Mouse (Mus musculus): Measurements from ENCODE around the gene BC049715.
"Not testable (repeated sequence)": the region's sequence is repeated elsewhere in the genome, so short reads cannot be mapped to it uniquely, and the experiment has no call there.

Gene BC049715

DNA sequence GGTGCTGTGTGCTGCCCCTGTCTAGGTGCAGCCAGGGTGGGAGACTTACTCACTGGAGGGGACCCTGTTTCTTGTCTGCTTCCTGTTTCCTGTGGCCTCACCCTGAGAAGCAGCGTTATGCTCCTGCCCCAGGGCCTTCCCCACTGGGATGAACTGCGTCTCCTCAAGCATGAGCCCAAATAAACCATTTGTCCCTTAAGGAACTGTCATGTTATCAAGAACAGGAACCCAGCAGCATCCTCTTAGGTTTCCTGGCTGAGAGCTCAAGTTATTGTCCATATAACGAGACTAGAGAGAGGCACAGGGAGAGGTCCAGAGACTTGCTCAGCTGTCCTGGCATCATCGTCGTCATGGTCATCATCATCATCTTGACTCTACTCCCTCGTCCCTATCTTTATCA, 22.8 kb downstream of the BC049715 start:
- DNase-seq (ENCODE audit: low read depth, low spot score), result no peak

GRCm38 (mm10) chr6:136852348-136852747, 24.9 kb downstream of the BC049715 start:
- no peak for DNase-seq (ENCODE audit: low read depth, low spot score)

- no peak for DNase-seq (ENCODE audit: low read depth, low spot score)
Measured at GRCm38 (mm10) chr6:136852762-136853161, 25.3 kb downstream of the BC049715 start.

GRCm38 (mm10) chr6:136854361-136854781, 26.9 kb downstream of the BC049715 start:
- DNase-seq (ENCODE audit: low read depth, low spot score), result no peak

GRCm38 (mm10) chr6:136855183-136855582, 27.8 kb downstream of the BC049715 start:
- no peak for DNase-seq (ENCODE audit: low read depth, low spot score)

DNA sequence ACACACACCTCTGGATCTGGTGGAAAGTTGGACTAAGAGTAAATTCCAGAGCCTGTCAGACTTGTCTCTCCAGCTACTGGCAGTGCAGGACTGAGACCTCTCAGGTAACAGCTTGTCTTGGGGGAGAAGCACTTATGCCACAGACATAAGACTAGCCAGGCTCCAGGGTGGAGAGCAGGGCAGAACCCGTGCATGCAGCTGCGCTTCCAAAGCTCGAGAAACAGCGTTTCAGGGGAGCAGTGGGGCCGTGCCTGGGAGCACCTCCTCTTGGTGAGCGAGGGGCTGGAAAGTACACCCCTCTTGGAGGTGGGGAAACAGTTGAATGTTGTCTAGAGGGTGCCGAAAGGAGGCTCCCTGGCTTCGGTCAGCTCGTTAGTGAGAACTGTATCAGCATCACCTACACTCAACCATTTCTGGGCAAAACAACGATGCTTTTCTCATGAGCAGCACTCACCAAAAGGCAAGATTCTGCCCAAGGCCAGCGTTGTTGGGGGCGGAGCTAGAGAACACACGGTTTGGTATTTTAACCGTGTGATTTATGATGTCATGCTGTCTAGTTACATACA, 28.7 kb downstream of the BC049715 start:
- no peak for DNase-seq (ENCODE audit: low read depth, low spot score)

DNA sequence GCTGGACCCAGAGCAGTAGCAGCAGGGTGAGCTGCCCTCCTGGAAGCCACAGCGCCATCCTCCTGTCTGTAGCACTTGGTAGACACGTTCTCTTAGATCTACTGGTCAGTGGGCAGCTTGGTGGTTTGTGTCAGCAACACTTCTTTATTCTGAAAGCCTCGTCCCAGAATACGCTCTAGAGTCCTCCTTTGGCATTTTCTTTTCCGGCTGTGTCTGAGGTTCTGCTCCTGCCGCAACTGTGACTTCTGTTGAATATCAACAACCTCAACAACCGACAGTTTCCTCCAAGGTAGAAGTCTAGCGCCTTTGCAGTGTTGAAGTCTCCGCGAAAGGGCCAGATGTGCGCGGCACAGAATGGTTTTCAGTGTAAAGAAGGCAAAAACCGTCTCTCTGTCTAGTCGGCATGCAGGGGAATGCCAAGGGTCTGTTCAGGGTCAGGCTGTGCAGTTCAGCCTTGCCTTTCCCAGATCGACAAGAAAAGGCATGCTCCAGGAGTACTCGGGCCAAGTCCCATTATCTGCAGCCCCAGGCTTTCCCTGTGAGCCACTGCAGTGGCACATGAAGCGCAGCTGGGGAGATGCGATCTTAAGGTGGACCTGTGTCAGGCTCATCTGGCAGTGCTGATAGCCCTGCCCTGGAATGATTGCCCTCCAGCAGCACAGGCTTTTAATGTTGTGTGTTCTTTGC, 29.9 kb downstream of the BC049715 start, which contains the start of gene Art4:
Art4 (minus strand) TSS at position 548 of the 687 bp plus-strand sequence.
- no peak for DNase-seq (ENCODE audit: low read depth, low spot score)

DNA sequence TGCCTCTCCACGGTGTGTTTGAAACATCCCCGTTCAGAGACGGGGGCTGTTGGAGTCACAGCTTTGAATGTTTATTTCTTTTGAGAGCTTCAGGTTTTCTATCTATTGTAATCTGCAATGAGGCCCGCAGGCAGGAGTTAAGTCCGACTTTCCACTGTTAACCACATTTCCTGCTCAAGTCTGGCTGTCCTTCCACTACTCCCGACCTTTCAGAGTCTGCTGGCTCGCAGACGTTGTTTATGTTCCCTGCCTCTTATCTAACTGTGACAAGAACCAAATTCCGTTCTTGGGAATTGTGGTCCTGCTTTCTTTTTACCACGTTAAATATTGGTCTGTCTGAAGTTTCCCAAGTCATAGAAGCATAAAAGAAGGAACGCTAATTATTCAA, 30.4 kb downstream of the BC049715 start:
- no peak for DNase-seq (ENCODE audit: low read depth, low spot score)

GRCm38 (mm10) chr6:136858420-136858819, 31.0 kb downstream of the BC049715 start:
- no peak for DNase-seq (ENCODE audit: low read depth, low spot score)

- DNase-seq (ENCODE audit: low read depth, low spot score), result no peak
Measured at GRCm38 (mm10) chr6:136861020-136861419, 33.6 kb downstream of the BC049715 start.

- DNase-seq (ENCODE audit: low read depth, low spot score), result no peak
Measured at GRCm38 (mm10) chr6:136865360-136865759, 37.9 kb downstream of the BC049715 start.

- DNase-seq (ENCODE audit: low read depth, low spot score), result no peak
Measured at GRCm38 (mm10) chr6:136866150-136866549, 38.7 kb downstream of the BC049715 start.

GRCm38 (mm10) chr6:136868921-136869320, 41.5 kb downstream of the BC049715 start:
- DNase-seq (ENCODE audit: low read depth, low spot score), result no peak

- no peak for DNase-seq (ENCODE audit: low read depth, low spot score)
Measured at GRCm38 (mm10) chr6:136874599-136874998, 47.2 kb downstream of the BC049715 start.

DNA sequence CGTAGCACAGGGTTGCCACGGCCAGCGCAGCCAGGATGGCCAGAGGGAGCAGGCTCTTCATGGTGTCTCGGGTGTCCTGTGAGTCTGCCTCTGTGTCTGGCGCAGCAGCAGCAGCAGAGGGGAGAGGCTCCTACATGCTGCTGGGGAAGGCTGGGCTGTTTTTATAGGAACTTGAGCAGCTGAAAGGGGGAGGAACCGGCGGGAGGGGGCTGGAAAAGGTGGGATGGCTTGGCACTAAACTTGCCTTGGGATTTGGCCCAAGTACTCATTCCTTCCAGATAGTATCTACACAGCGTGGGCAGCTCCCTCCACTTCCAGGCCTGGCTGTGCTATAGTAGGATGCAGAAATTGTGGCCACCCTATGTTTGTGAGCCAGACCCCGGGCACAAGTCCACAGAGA, 48.2 kb downstream of the BC049715 start, which contains the start of gene Mgp:
Mgp (minus strand) TSS at position 154 of the 400 bp plus-strand sequence.
- DNase-seq (ENCODE audit: low read depth, low spot score), result peak; percentile 48

DNA sequence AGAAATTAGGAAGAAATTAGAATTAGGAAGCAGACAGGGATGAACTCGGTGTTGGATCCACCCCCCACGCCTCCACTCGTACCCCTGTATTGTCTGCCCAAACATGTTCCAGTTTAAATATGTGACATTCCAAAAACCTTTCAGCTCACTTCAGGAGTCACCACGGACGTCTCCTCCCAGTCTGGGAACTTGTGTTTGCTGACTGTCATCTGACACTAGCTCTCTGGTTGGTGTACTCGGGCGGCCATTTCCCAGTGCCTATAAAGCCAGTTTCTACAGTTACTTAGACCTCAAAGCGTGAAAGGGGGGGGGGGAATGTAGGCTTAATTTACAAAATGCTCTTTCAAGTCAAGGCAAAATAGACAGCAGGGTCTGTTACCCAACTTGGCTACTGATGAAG, 54.3 kb downstream of the BC049715 start:
- DNase-seq (ENCODE audit: low read depth, low spot score), result no peak

DNA sequence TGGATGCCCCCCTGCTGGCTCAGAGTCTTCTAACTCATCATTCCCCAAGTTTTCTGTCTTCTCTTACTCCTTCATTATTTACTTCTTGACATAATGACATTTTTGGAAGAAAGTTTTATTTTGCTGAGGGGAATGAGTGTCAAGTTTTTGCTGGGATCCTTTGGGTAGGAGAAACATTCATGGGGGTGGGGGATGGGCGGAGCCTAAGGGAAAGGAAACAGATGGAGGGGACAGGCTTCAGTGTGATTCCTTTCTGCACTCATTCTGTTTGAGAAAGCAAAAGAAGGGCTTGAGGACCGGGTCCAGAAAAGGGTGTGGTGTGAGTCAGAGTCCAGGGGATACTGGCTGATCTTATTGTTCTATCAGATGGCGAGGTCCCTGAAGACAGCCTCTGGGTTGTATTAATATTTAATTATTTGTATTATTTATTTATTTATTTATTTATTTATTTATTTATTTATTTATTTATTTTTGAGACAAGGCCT, 56.0 kb downstream of the BC049715 start:
- no peak for DNase-seq (ENCODE audit: low read depth, low spot score)

- DNase-seq (ENCODE audit: low read depth, low spot score), result no peak
Measured at GRCm38 (mm10) chr6:136883961-136884360, 56.5 kb downstream of the BC049715 start.

GRCm38 (mm10) chr6:136884766-136885165, 57.3 kb downstream of the BC049715 start:
- DNase-seq (ENCODE audit: low read depth, low spot score), result not testable (repeated sequence)

DNA sequence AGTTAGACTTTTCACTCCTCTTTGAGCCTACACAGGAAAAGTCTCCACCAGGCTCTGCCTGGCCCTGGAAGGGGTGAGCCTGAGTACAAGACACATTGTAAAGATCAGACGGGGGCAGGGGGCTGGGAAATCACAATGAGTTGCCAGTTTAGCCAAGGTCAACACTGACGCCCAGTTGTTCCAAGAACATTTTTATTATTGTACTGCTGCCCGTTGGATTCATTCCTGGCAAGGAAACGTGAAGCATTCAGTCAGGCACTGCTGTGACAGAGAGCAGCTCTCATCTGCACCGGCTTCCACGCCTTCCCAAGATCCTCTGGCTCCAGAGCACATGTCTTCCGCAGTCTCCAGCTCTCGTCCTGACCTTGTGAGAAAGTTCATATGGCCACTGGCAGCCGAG, 60.4 kb downstream of the BC049715 start:
- DNase-seq (ENCODE audit: low read depth, low spot score), result no peak

- no peak for DNase-seq (ENCODE audit: low read depth, low spot score)
Measured at GRCm38 (mm10) chr6:136889067-136889466, 61.6 kb downstream of the BC049715 start.

- DNase-seq (ENCODE audit: low read depth, low spot score), result peak; percentile 45
Measured at GRCm38 (mm10) chr6:136889554-136889953, 62.1 kb downstream of the BC049715 start.

Measured in telencephalon, adult 2 months (tissue).